Mouse (Mus musculus): ENCODE measurements around the gene Sema6c. TPM values are rescaled to one million over a fixed set of nuclear protein-coding genes. Genes with fewer than 3 reads are reported as not detected.

Gene Sema6c
- polyA plus RNA-seq, 1 experiment from 2014 or later: 2.0 TPM

DNA sequence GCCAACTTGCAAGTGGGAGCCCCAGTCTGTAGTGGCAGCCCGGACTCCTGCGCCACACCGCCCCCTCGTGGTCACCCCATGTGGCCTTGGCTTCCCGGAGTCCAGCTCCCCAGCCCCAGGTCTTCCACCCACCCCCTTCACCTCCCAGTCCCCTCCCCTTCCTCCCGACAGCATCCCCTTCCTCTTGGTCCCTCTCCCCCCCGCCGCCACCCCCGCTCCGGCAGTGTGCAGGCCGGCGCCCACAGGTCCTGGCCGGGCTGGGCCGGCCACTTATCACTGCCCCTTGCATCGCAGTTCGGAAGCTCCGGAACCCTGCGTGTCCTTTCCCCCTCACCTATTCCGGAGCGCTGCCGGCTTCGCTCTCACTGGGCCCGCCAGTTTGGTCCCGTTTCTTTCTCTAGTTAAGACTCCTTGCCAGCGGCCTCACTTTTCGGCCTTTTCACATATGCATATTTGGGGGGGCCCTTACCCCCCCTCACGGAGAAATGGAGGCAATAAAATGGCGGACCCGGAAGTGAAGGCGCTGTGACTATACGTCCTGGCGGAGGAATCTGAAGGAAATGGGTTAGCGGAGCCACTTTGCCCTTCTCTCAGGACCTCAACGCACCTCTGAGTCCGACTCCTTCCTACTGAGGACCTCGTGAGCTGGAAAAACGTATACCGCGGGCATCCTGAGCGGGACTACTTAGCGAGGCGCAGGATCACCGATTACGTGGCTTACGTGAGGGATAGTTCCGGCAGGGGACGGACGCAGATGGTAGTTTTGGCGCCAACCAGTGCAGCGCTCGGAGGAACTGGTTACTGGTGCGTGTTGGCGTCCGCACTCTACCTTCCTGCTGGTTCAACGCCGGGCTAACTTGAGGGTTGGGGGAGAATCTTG is 57.2 kb downstream of the Sema6c start, which contains the start of gene Gabpb2:
Gabpb2 (minus strand) TSS at position 662 of the 880 bp plus-strand sequence.
- Histone ChIP-seq H3K36me3 (peaks cover 27% of the 10 kb centered on the region; the same call in 1 of the 2 replicates), H3K27me3 (no peaks in the 10 kb centered on the region), H3K9ac (peak within 1 kb of the TSS; percentile 87), H3K27ac (peak within 1 kb of the TSS; percentile 99), H3K9me3 (replicated peaks) (no peaks in the 10 kb centered on the region), H3K4me3 (peak within 1 kb of the TSS; percentile 72), H3K4me1 (replicated peaks) (peaks cover 16% of the 10 kb centered on the region), H3K4me2 (peak within 1 kb of the TSS; percentile 65)
- WGBS: 0% methylated on average over 56 of the region's 56 CpGs
- ATAC-seq (replicated peaks; ENCODE audit: insufficient number of reproducible peaks, insufficient read depth, low FRiP score, low read depth): peak; percentile 91

DNA sequence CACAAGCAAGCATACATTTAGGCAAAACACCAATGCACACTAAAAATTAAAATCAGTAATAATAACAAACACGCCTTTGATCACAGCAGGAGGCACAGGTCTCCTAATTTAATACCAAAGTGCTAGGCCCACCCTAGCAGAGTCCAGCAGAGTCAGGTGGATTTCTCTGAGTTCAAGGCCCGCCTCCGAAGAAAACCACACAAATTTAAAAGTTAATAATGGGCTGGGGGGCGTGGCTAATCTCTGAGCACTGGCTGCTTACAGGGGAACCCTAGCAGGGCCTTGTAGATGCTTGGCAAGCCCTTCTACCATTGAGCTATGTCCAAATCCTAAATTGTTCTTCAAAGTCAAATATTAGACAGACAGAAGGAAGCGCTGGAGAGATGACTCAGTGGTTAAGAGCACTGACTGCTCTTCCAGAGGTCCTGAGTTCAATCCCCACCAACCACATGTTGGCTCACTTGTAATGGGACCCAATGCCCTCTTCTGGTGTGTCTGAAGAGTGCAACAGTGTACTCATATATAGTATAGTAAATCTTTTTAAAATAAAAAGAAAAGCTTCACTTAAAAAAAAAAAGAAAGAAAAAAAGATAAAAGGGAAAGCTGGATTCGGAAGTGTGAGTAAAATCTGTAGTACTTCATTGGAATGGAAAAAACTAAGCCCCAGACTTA is 58.3 kb downstream of the Sema6c start:
- Histone ChIP-seq H3K27me3 (no peaks in the 10 kb centered on the region), H3K36me3 (peaks cover 27% of the 10 kb centered on the region; the same call in 1 of the 2 replicates), H3K9ac (no peak overlapping the region), H3K4me3 (peak overlapping the region; percentile 72), H3K9me3 (replicated peaks) (no peaks in the 10 kb centered on the region), H3K4me2 (peak overlapping the region; percentile 65), H3K27ac (peak overlapping the region; percentile 99), H3K4me1 (replicated peaks) (peaks cover 16% of the 10 kb centered on the region)
- whole genome bisulfite sequencing: 81% methylated on average over 6 of the region's 6 CpGs
- ATAC-seq (replicated peaks; ENCODE audit: insufficient number of reproducible peaks, insufficient read depth, low FRiP score, low read depth): no peak

DNA sequence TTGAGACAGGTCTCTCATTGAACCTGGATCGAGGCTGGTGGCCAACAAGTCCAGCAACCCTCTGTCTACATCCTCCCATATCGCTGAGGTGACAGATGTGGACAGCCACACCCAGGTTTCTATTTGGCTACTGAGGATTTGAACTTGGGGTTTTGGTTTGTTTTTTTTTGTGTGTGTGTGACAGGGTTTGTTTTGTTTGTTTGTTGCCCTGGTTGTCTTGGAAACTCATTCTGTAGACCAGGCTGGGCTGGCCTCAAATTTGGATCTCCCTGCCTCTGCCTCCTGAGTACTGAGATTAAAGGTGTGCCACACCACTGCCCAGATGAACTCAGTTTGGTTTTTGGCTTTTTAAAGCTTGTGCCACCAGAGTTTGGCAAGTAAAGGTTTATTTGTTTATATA is 62.8 kb downstream of the Sema6c start:
- peaks cover 11% of the 10 kb centered on the region; the same call in 1 of the 2 replicates for H3K36me3 ChIP-seq
- 0 out of 2 replicates have a peak overlapping the region, but pooled peaks have one; percentile 23 for H3K27ac ChIP-seq
- no peaks in the 10 kb centered on the region for H3K27me3 ChIP-seq
- H3K4me2 ChIP-seq: no peak overlapping the region
- no peak overlapping the region for H3K4me3 ChIP-seq
- no peak overlapping the region for H3K9ac ChIP-seq
- 94% methylated on average over 2 of the region's 2 CpGs for WGBS
- peaks cover 23% of the 10 kb centered on the region for H3K4me1 ChIP-seq (replicated peaks)
- H3K9me3 ChIP-seq (replicated peaks): no peaks in the 10 kb centered on the region
- no peak for ATAC-seq (replicated peaks; ENCODE audit: insufficient number of reproducible peaks, insufficient read depth, low FRiP score, low read depth)

Small RNA genes lying within 50 kb of the gene (microRNA-seq; reads per million reads assigned to microRNA genes)
- not detected for gene Mir8099-1

Other genes starting within 250 kb of the Sema6c start
- 89.6 and 103 TPM in 2 replicates for gene Selenbp1, start 227.4 kb upstream of the Sema6c start, polyA plus RNA-seq (2015; fragmentation: Nextera tagmentation; extraction: Ambion mirVana)
- gene Rfx5, start 206.4 kb upstream of the Sema6c start, polyA plus RNA-seq (2015; fragmentation: Nextera tagmentation; extraction: Ambion mirVana): 3.6 and 6.8 TPM in 2 replicates
- gene Pi4kb, start 185.7 kb upstream of the Sema6c start, polyA plus RNA-seq (2015; fragmentation: Nextera tagmentation; extraction: Ambion mirVana): 14.7 and 20.8 TPM in 2 replicates
- gene Zfp687, start 145.0 kb upstream of the Sema6c start, polyA plus RNA-seq (2015; fragmentation: Nextera tagmentation; extraction: Ambion mirVana): 12.3 and 18.3 TPM in 2 replicates
- gene Psmd4, start 117.8 kb upstream of the Sema6c start, polyA plus RNA-seq (2015; fragmentation: Nextera tagmentation; extraction: Ambion mirVana): 168 and 198 TPM in 2 replicates
- gene Pip5k1a, start 53.5 kb upstream of the Sema6c start, polyA plus RNA-seq (2015; fragmentation: Nextera tagmentation; extraction: Ambion mirVana): 14.1 and 16.5 TPM in 2 replicates
- gene Vps72, start 49.4 kb upstream of the Sema6c start, polyA plus RNA-seq (2015; fragmentation: Nextera tagmentation; extraction: Ambion mirVana): 79.5 and 99.3 TPM in 2 replicates
- 1.4 and 2.1 TPM in 2 replicates for gene Tmod4, start 36.0 kb upstream of the Sema6c start, polyA plus RNA-seq (2015; fragmentation: Nextera tagmentation; extraction: Ambion mirVana)
- 51.0 and 54.2 TPM in 2 replicates for gene Scnm1, start 26.4 kb upstream of the Sema6c start, polyA plus RNA-seq (2015; fragmentation: Nextera tagmentation; extraction: Ambion mirVana)
- gene Lysmd1, start 26.4 kb upstream of the Sema6c start, polyA plus RNA-seq (2015; fragmentation: Nextera tagmentation; extraction: Ambion mirVana): 9.4 and 10.4 TPM in 2 replicates
- gene Tnfaip8l2, start 18.1 kb upstream of the Sema6c start, polyA plus RNA-seq (2015; fragmentation: Nextera tagmentation; extraction: Ambion mirVana): 2.5 and 4.8 TPM in 2 replicates
- 5.1 and 6.5 TPM in 2 replicates for gene Gabpb2, start 57.5 kb downstream of the Sema6c start, polyA plus RNA-seq (2015; fragmentation: Nextera tagmentation; extraction: Ambion mirVana)
- 49.7 and 60.9 TPM in 2 replicates for gene Cdc42se1, start 68.3 kb downstream of the Sema6c start, polyA plus RNA-seq (2015; fragmentation: Nextera tagmentation; extraction: Ambion mirVana)
- 10.6 and 12.0 TPM in 2 replicates for gene Mllt11, start 71.7 kb downstream of the Sema6c start, polyA plus RNA-seq (2015; fragmentation: Nextera tagmentation; extraction: Ambion mirVana)
- 0.38 and 0.55 TPM in 2 replicates for gene Gm128, start 81.1 kb downstream of the Sema6c start, polyA plus RNA-seq (2015; fragmentation: Nextera tagmentation; extraction: Ambion mirVana)
- 0.06 and 0.38 TPM in 2 replicates for gene Bnipl, start 90.7 kb downstream of the Sema6c start, polyA plus RNA-seq (2015; fragmentation: Nextera tagmentation; extraction: Ambion mirVana)
- gene Mindy1, start 120.9 kb downstream of the Sema6c start, polyA plus RNA-seq (2015; fragmentation: Nextera tagmentation; extraction: Ambion mirVana): 24.7 and 27.6 TPM in 2 replicates
- 23.8 and 26.5 TPM in 2 replicates for gene Prune1, start 121.6 kb downstream of the Sema6c start, polyA plus RNA-seq (2015; fragmentation: Nextera tagmentation; extraction: Ambion mirVana)
- 0.64 and 1.2 TPM in 2 replicates for gene Anxa9, start 146.7 kb downstream of the Sema6c start, polyA plus RNA-seq (2015; fragmentation: Nextera tagmentation; extraction: Ambion mirVana)
- 120 and 139 TPM in 2 replicates for gene Cers2, start 154.3 kb downstream of the Sema6c start, polyA plus RNA-seq (2015; fragmentation: Nextera tagmentation; extraction: Ambion mirVana)
- gene Setdb1, start 196.7 kb downstream of the Sema6c start, polyA plus RNA-seq (2015; fragmentation: Nextera tagmentation; extraction: Ambion mirVana): 16.7 and 22.4 TPM in 2 replicates
- not detected in 2 replicates for gene 4930558C23Rik, start 242.4 kb downstream of the Sema6c start, polyA plus RNA-seq (2015; fragmentation: Nextera tagmentation; extraction: Ambion mirVana)